Mouse (Mus musculus) limb, embryonic 11.5 days (tissue): ENCODE data around the gene Sult2b1. TPM values are rescaled to one million over a fixed set of nuclear protein-coding genes. Genes with fewer than 3 reads are reported as not detected.

Experiments
- ATAC-seq: fragments of 200-750 bp; cut with Nextera tagmentation; 2 replicates; pipeline ENCODE4 v1.8.0; 2017; ENCODE audit warnings: low read depth; ENCODE audit not compliant: insufficient number of reproducible peaks, low FRiP score, low TSS enrichment
- DNase-seq: peaks from one replicate; pipeline ENCODE4 v3.0.0-alpha.2; 2015; ENCODE audit warnings: low spot score
- H3K27ac ChIP-seq: fragments of 300-500 bp; sonication (generic); replicated peaks from 2 replicates; pipeline ENCODE4 v1.5.1; 2014; ENCODE audit warnings: low read depth, mild to moderate bottlenecking, low read length
- H3K27me3 ChIP-seq: fragments of 300-500 bp; sonication (generic); 2 replicates; pipeline ENCODE4 v1.6.1; 2014; ENCODE audit warnings: mild to moderate bottlenecking, low read length, mixed read lengths; ENCODE audit not compliant: control insufficient read depth, insufficient read depth
- H3K36me3 ChIP-seq: fragments of 300-500 bp; sonication (generic); 2 replicates; pipeline ENCODE4 v1.6.1; 2014; ENCODE audit warnings: mild to moderate bottlenecking, low read length, moderate library complexity, mixed read lengths; ENCODE audit not compliant: control insufficient read depth, insufficient read depth
- H3K4me1 ChIP-seq: fragments of 300-500 bp; sonication (generic); 2 replicates; pipeline ENCODE4 v1.6.1; 2014; ENCODE audit warnings: low read length, mixed read lengths; ENCODE audit not compliant: control insufficient read depth, insufficient read depth
- H3K4me2 ChIP-seq: fragments of 300-500 bp; sonication (generic); 2 replicates; pipeline ENCODE4 v1.6.1; 2014; ENCODE audit warnings: low read depth, mild to moderate bottlenecking, moderate library complexity; ENCODE audit not compliant: severe bottlenecking
- H3K4me3 ChIP-seq: fragments of 300-500 bp; sonication (generic); 2 replicates; pipeline ENCODE4 v1.5.1; 2014; ENCODE audit warnings: low read depth, low read length
- H3K9ac ChIP-seq: fragments of 300-500 bp; sonication (generic); 2 replicates; pipeline ENCODE4 v1.6.1; 2014; ENCODE audit warnings: mild to moderate bottlenecking, low read length
- H3K9me3 ChIP-seq: fragments of 300-500 bp; sonication (generic); 2 replicates; pipeline ENCODE4 v1.6.1; 2016; ENCODE audit warnings: low read length; ENCODE audit not compliant: control insufficient read depth
- WGBS: fragments of 180-500 bp; shearing (Covaris S2); extraction: QIAGEN DNeasy Blood & Tissue Kit; methylation state at CpG from one replicate; pipeline ENCODE4 v1.1.7; 2014; 5-methylcytosine and 5-hydroxymethylcytosine counted together
- polyA plus RNA-seq: library from polyadenylated mRNA; unstranded; fragments of >200 nt; fragmentation: Nextera tagmentation; extraction: Ambion mirVana; gene quantifications from 2 replicates; pipeline ENCODE4 v1.2.1, GENCODE M21; 2014

Sult2b1 gene
- polyA plus RNA-seq, 1 experiment from 2014 or later = 3.2 TPM

DNA sequence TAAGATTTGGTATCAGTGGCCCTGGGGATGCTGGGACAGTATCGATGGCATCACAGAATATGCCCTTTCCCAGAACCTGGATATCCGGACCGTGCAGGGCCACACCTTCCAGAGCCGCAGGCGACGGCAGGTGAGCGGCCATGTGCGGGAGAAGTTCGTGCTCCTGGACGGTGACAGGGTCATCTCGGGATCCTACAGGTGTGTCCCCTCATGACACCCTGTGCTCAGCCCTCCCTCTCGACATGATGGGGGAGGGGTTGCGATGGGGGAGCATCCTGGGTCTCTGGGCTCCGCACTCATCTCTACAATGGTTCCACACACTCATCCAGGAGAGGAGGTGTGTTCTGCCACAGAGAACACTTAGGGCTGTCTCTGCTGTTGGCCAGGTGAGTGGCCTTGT, 60.7 kb downstream of the Sult2b1 start:
- no peak for ATAC-seq
- Histone ChIP-seq H3K4me1 (0 out of 2 replicates have a peak, but pooled peaks cover 6% of the 10 kb centered on the region), H3K9ac (no peak overlapping the region), H3K4me2 (no peak overlapping the region), H3K36me3 (peaks cover 46% of the 10 kb centered on the region), H3K9me3 (no peaks in the 10 kb centered on the region), H3K27ac (no peak overlapping the region), H3K4me3 (no peak overlapping the region), H3K27me3 (no peaks in the 10 kb centered on the region)
- whole genome bisulfite sequencing = 94% methylated on average over 14 of the region's 14 CpGs
- no peak for DNase-seq

DNA sequence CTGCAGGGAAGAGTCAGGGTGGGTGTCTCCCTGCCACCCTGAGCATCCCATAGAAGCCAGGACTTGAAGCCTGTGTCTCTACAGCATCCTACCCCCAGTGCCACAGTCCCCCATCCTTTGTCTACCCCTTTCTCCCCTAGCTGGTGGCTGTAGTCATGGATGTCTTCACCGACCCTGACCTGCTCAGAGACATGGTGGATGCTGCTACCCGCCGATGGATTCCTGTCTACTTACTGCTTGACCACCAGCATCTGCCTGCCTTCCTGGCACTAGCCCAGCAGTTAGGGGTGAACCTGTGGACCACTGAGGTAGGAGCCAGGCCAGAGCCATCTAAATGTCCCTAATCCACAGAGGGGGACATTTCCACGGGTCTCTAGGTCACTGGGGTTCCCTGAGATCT, 61.2 kb downstream of the Sult2b1 start:
- ATAC-seq = no peak
- peaks cover 44% of the 10 kb centered on the region for H3K36me3 ChIP-seq
- H3K9me3 ChIP-seq = no peaks in the 10 kb centered on the region
- H3K27ac ChIP-seq = no peak overlapping the region
- no peak overlapping the region for H3K9ac ChIP-seq
- H3K4me2 ChIP-seq = no peak overlapping the region
- 83% methylated on average over 4 of the region's 4 CpGs for WGBS
- H3K27me3 ChIP-seq = no peaks in the 10 kb centered on the region
- no peak overlapping the region for H3K4me3 ChIP-seq
- no peak for DNase-seq
- 0 out of 2 replicates have a peak, but pooled peaks cover 6% of the 10 kb centered on the region for H3K4me1 ChIP-seq

DNA sequence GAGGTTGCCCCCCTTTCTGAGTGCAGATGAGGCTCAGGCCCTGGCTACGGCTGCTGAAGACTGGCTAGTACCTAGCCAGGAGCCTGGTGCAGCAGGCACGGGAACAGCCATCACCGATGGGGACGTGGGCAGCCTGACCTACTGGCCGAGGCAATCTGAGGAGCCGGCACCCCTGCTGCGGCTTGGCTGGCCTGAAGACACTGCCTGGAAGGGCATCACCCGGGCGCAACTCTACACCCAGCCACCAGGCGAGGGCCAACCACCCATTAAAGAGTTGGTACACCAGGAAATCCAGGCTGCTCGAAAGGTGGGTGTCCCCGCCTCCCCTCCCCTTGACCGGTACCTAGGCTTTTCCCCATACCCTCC, 62.1 kb downstream of the Sult2b1 start:
- Histone ChIP-seq H3K9me3 (no peaks in the 10 kb centered on the region), H3K4me1 (0 out of 2 replicates have a peak, but pooled peaks cover 6% of the 10 kb centered on the region), H3K27me3 (no peaks in the 10 kb centered on the region), H3K36me3 (peaks cover 44% of the 10 kb centered on the region), H3K4me3 (no peak overlapping the region), H3K4me2 (no peak overlapping the region), H3K9ac (no peak overlapping the region), H3K27ac (no peak overlapping the region)
- no peak for DNase-seq
- 77% methylated on average over 13 of the region's 13 CpGs for WGBS
- ATAC-seq = no peak

DNA sequence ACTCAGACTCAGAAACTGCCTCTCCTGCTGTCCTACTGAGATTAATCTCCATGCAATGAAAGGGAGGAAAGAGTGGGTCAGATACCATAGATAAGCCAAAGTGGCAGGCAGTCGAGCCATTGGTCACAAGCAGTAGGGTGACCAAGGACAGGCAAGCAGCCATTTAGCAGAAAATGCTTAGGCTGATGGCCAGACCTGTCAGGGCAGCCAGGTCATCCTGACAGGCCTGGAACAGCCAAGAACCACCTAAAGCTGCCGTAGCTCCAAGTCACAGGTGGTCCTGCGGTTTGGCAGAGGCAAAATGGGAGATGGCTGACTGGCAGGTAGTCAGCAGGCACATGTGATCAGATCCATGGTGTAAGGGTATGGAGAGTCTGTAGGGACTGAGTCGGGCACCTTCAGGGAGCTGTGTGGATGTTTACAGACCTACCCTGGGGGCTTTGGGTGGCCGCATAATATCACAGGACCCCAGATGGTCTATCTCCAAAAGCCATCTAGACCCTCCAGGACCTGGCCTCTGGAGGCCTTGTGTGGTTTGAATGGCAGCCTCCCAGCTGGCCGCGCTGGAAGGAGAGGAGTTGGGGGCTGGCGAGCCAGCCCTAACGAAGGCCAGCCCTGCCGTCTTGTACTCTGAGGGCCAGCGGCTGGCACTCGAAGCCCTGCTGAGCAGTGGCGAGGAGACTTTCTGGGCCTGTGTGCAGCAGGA, 62.7 kb downstream of the Sult2b1 start:
- Histone ChIP-seq H3K27me3 (no peaks in the 10 kb centered on the region), H3K36me3 (peaks cover 44% of the 10 kb centered on the region), H3K4me1 (peaks cover 6% of the 10 kb centered on the region; the same call in 1 of the 2 replicates), H3K9ac (no peak overlapping the region), H3K4me3 (no peak overlapping the region), H3K27ac (no peak overlapping the region), H3K9me3 (no peaks in the 10 kb centered on the region), H3K4me2 (no peak overlapping the region)
- no peak for DNase-seq
- WGBS = 60% methylated on average over 13 of the region's 13 CpGs
- ATAC-seq = no peak

DNA sequence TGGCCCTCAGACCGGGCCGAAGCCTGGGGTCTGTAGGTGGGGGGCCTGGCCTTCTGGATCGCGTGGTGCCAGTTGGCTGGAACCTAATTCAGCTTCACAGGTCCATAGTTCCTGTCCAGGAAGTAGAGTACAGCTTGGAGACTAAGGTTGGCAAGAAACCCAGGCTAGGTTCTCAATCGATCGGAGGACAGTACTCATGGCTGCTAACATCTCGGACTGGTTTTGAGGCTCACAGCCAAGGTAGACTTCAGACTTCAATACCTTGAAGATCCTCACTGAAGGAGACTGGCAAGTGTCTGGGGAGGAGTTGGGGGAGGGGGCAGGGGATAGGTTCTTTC, 63.3 kb downstream of the Sult2b1 start:
- DNase-seq (no peak), ATAC-seq (no peak)
- Histone ChIP-seq H3K4me3 (no peak overlapping the region), H3K4me1 (peaks cover 10% of the 10 kb centered on the region), H3K9me3 (no peaks in the 10 kb centered on the region), H3K36me3 (peaks cover 44% of the 10 kb centered on the region), H3K27ac (no peak overlapping the region), H3K9ac (no peak overlapping the region), H3K4me2 (no peak overlapping the region), H3K27me3 (no peaks in the 10 kb centered on the region)
- 80% methylated on average over 7 of the region's 7 CpGs for WGBS

DNA sequence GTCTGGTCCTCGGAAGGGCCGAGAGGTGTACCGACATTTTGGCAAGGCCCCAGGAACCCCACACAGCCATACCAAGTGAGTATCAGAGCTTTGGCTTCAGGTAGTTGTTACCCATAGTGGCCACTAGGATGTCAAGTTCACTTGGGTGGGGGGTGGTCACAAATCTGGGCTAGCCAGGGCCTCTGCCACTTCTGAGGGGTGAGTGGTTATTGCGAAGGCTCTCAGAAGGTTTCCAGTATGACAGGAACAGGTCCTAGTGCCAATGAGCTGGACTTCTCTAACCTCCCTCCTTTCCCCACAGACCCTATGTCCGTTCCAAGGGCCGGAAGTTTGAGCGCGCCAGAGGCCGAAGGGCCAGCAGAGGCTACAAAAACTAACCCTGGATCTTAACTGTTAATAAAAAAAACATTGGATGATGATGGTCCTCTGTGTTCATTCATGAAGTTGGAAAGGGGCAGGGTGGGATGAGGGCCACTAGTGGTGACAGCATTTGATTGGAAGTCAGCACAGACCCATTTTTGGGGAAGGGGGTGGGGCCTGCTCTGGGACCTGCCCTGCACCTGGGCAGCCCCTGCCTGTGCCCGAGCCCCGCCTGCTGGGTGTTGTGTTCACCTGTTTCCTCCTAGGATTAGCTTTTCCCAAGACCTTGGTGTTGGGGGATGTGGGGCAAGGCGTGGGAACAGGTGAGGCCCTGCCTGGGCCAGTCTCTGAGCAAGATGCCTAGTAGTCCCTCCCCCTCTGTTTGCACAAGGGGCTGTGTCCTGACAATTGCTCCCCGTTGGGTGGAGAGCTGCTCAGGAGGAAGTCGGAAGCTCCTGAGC, 63.8 kb downstream of the Sult2b1 start, which contains the start of gene Fam83e:
TSS of gene Fam83e (plus strand) at position 800 of the 821 bp plus-strand sequence.
- DNase-seq = no peak
- 86% methylated on average over 14 of the region's 14 CpGs for WGBS
- Histone ChIP-seq H3K27ac (no peak within 1 kb of the TSS), H3K4me3 (0 out of 2 replicates have a peak within 1 kb of the TSS, but pooled peaks have one; percentile 0), H3K4me1 (peaks cover 16% of the 10 kb centered on the region), H3K9me3 (no peaks in the 10 kb centered on the region), H3K27me3 (no peaks in the 10 kb centered on the region), H3K36me3 (peaks cover 42% of the 10 kb centered on the region), H3K4me2 (no peak within 1 kb of the TSS; the same call in 1 of the 2 replicates), H3K9ac (no peak within 1 kb of the TSS)
- no peak for ATAC-seq

DNA sequence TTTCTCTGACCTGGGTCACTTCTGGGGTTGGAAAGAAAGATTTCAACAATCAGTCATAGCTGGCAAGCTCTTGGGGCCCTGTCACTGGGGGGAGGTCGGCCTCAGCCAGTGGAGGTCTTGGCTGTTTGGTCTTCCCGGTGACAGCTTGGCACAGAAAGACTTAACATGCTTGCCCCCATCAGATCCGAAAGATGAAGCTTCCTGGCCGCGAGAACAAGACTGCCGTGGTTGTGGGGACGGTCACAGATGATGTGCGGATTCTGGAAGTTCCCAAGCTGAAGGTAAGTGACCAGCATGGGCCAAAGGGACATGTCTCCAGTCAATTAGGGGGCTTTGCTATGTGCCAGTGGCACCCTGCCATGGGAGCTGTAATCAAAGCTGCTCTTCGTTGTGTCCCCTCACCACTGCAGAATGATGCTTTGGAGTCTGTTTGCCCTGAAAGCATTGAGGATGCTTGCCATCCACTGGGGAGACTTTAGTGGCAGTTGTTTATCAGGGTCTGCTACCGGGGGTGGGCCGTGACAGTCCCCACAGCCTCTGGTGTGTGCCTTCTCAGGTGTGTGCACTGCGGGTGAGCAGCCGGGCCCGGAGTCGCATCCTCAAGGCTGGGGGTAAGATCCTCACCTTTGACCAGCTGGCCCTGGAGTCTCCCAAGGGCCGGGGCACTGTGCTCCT, 64.6 kb downstream of the Sult2b1 start:
- whole genome bisulfite sequencing = 89% methylated on average over 15 of the region's 16 CpGs
- Histone ChIP-seq H3K4me1 (peaks cover 19% of the 10 kb centered on the region), H3K9ac (no peak overlapping the region), H3K27me3 (no peaks in the 10 kb centered on the region), H3K9me3 (no peaks in the 10 kb centered on the region), H3K36me3 (peaks cover 35% of the 10 kb centered on the region), H3K4me2 (peak overlapping the region; percentile 13), H3K4me3 (0 out of 2 replicates have a peak overlapping the region, but pooled peaks have one; percentile 0), H3K27ac (no peak overlapping the region)
- DNase-seq = no peak
- no peak for ATAC-seq

DNA sequence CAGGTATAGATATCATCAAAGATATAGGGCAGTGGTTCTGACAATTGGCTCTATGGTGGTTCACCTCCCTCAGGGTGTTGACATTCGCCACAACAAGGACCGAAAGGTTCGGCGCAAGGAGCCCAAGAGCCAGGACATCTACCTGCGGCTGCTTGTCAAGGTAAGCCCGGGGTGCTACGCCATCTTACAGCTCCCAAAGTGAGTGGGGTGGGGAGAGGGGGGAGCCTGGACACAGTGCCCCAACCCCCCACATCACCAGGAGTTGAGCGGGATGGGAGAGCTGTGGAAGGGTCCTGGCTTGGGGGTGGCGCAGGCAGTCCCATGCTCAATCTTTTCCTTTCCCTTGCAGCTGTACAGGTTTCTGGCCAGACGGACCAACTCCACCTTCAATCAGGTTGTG, 65.3 kb downstream of the Sult2b1 start:
- ATAC-seq = no peak
- Histone ChIP-seq H3K4me1 (peaks cover 23% of the 10 kb centered on the region), H3K27ac (no peak overlapping the region)

More for the DNA sequence above, 65.3 kb downstream of the Sult2b1 start:
- Histone ChIP-seq H3K36me3 (peaks cover 30% of the 10 kb centered on the region), H3K27me3 (no peaks in the 10 kb centered on the region), H3K9ac (peak overlapping the region; percentile 98), H3K9me3 (no peaks in the 10 kb centered on the region), H3K4me3 (peak overlapping the region; percentile 98), H3K4me2 (peak overlapping the region; percentile 92)
- DNase-seq = no peak
- 79% methylated on average over 10 of the region's 10 CpGs for WGBS
